Mouse (Mus musculus): ENCODE results near the gene Hhat. TPM values are rescaled to one million over a fixed set of nuclear protein-coding genes. Genes with fewer than 3 reads are reported as not detected.

Hhat gene
- polyA plus RNA-seq, 1 experiment from 2014 or later = 3.6 TPM

GRCm38 (mm10) chr1:192726996-192727624 is 43.9 kb downstream of the Hhat start:
- H3K36me3 ChIP-seq (ENCODE audit: control insufficient read depth, insufficient read depth, low read length) = no peaks in the 10 kb centered on the region
- peak; percentile 59; the same call in 1 of the 2 replicates for ATAC-seq (ENCODE audit: low FRiP score, low TSS enrichment)
- H3K4me3 ChIP-seq (ENCODE audit: low read depth, low read length) = no peak overlapping the region
- DNase-seq (ENCODE audit: low spot score) = peak; percentile 77
- 52% methylated on average over 11 of the region's 11 CpGs for WGBS
- H3K9me3 ChIP-seq (ENCODE audit: control insufficient read depth, low read length) = no peaks in the 10 kb centered on the region
- H3K4me1 ChIP-seq (replicated peaks; ENCODE audit: control insufficient read depth, insufficient read depth) = no peaks in the 10 kb centered on the region
- no peaks in the 10 kb centered on the region for H3K27me3 ChIP-seq (ENCODE audit: control insufficient read depth, insufficient read depth, low read length)
- H3K4me2 ChIP-seq (replicated peaks; ENCODE audit: low read depth) = no peak overlapping the region
- no peak overlapping the region for H3K27ac ChIP-seq (replicated peaks)
- TF ChIP-seq CTCF (IDR thresholded peaks at IDR 0.05; ENCODE audit: low read depth) = peak; percentile 95
- no peak for TF ChIP-seq EP300 (optimal IDR thresholded peaks at IDR 0.05)
- H3K9ac ChIP-seq (ENCODE audit: low read length) = no peak overlapping the region

GRCm38 (mm10) chr1:192722147-192722546 is 48.9 kb downstream of the Hhat start:
- H3K4me3 ChIP-seq (ENCODE audit: low read depth, low read length) = no peak overlapping the region
- H3K27me3 ChIP-seq (ENCODE audit: control insufficient read depth, insufficient read depth, low read length) = no peaks in the 10 kb centered on the region
- peak; percentile 75 for DNase-seq (ENCODE audit: low spot score)
- H3K4me1 ChIP-seq (replicated peaks; ENCODE audit: control insufficient read depth, insufficient read depth) = no peaks in the 10 kb centered on the region
- no peak overlapping the region for H3K27ac ChIP-seq (replicated peaks)
- no peaks in the 10 kb centered on the region for H3K36me3 ChIP-seq (ENCODE audit: control insufficient read depth, insufficient read depth, low read length)
- ATAC-seq (ENCODE audit: low FRiP score, low TSS enrichment) = no peak
- TF ChIP-seq EP300 (optimal IDR thresholded peaks at IDR 0.05) = no peak
- peak; percentile 83 for TF ChIP-seq CTCF (IDR thresholded peaks at IDR 0.05; ENCODE audit: low read depth)
- no peaks in the 10 kb centered on the region for H3K9me3 ChIP-seq (ENCODE audit: control insufficient read depth, low read length)
- H3K4me2 ChIP-seq (replicated peaks; ENCODE audit: low read depth) = no peak overlapping the region
- 19% methylated on average over 5 of the region's 5 CpGs for WGBS
- H3K9ac ChIP-seq (ENCODE audit: low read length) = no peak overlapping the region

DNA sequence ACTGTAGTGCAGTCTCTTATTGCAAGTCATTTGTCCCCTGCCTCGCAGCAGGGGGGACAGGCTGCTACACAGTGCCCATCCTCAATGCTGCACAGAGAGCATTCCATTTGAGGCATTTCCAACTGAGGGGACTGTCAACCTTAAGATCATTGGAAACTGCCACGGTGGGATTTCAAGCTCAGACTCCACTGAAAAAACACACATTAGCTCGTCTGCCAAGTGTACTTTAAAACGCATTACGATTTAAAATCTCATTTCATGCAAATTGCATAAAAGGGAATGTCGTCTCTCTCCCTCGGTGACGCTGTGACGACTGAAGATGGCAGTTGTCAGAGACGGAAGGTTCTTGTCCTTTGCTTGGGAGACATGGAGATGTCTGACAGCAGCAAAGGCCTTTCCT is 50.9 kb downstream of the Hhat start:
- H3K4me1 ChIP-seq (replicated peaks; ENCODE audit: control insufficient read depth, insufficient read depth) = no peaks in the 10 kb centered on the region
- H3K4me3 ChIP-seq (ENCODE audit: low read depth, low read length) = no peak overlapping the region
- no peak overlapping the region for H3K4me2 ChIP-seq (replicated peaks; ENCODE audit: low read depth)
- no peaks in the 10 kb centered on the region for H3K27me3 ChIP-seq (ENCODE audit: control insufficient read depth, insufficient read depth, low read length)
- H3K36me3 ChIP-seq (ENCODE audit: control insufficient read depth, insufficient read depth, low read length) = no peaks in the 10 kb centered on the region
- no peak for DNase-seq (ENCODE audit: low spot score)
- no peak for ATAC-seq (ENCODE audit: low FRiP score, low TSS enrichment)
- H3K9ac ChIP-seq (ENCODE audit: low read length) = no peak overlapping the region
- H3K9me3 ChIP-seq (ENCODE audit: control insufficient read depth, low read length) = no peaks in the 10 kb centered on the region
- WGBS = 81% methylated on average over 10 of the region's 10 CpGs
- H3K27ac ChIP-seq (replicated peaks) = no peak overlapping the region
- TF ChIP-seq CTCF (IDR thresholded peaks at IDR 0.05; ENCODE audit: low read depth) (no peak), EP300 (optimal IDR thresholded peaks at IDR 0.05) (no peak)

DNA sequence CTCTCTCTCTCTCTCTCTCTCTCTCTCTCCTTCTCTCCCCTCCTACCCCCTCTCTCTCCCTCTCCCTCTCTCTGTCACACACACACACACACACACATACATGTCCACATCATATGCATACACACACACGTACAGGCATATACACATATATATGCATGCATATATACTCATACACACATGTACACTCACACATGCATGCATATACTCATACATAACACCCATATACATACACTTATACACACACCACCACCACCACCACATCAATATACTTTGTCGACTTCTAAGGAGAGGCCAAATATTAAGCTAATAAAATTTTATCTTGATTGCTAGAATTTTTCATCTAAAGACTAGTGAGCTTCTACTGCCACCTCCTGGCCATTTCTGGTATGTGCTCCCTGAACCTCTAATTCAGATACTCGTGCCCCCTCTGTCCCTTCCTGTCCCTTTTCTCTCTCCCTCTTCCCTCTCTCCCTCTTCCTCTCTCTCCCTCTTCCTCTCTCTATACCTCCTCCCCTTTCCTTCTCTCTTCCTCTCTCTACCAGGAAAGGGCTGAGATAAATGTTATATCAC is 59.2 kb downstream of the Hhat start:
- Histone ChIP-seq H3K36me3 (ENCODE audit: control insufficient read depth, insufficient read depth, low read length) (no peaks in the 10 kb centered on the region), H3K9me3 (ENCODE audit: control insufficient read depth, low read length) (no peaks in the 10 kb centered on the region), H3K27ac (replicated peaks) (no peak overlapping the region), H3K4me3 (ENCODE audit: low read depth, low read length) (no peak overlapping the region), H3K9ac (ENCODE audit: low read length) (no peak overlapping the region), H3K4me2 (replicated peaks; ENCODE audit: low read depth) (no peak overlapping the region), H3K27me3 (ENCODE audit: control insufficient read depth, insufficient read depth, low read length) (no peaks in the 10 kb centered on the region), H3K4me1 (replicated peaks; ENCODE audit: control insufficient read depth, insufficient read depth) (no peaks in the 10 kb centered on the region)
- WGBS = 35% methylated on average over 3 of the region's 3 CpGs
- ATAC-seq (ENCODE audit: low FRiP score, low TSS enrichment) (no peak), DNase-seq (ENCODE audit: low spot score) (peak; percentile 42)
- TF ChIP-seq EP300 (optimal IDR thresholded peaks at IDR 0.05) = no peak
- TF ChIP-seq CTCF (IDR thresholded peaks at IDR 0.05; ENCODE audit: low read depth) = peak; percentile 85

DNA sequence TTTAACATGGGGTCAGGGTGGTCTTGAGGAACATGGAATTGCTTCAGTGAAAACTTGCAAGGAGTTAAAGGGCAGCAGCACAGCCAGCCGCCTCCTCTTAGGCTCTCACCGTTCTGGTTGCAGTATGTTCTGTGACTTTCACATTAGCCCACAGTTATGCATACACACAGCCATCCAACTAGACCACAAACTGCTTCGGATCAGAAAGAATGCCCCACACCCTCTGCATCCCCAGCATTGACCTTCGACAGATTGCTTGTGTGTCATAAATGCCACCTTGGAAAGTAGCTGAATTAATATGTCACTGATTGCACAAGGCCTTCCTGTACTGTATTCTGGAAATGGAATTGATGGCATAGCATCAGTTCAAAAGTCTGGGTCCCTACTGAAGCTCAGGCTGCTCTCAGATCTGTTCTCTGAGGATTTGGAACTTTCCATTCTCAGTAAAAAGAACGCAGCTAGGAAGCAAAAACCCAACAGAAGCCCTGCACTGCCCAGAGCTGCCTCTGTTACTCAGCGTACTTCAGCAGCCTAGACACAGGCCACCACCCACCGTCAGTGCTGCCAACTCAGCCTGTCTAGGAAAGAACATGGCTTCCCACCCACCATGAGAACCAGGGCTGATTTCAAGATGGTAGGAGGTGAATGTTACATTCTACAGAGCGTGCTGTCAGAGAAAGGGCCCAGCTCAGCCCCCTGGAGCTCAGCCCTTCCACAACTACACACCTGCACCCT is 70.5 kb downstream of the Hhat start:
- no peak overlapping the region for H3K27ac ChIP-seq (replicated peaks)
- no peaks in the 10 kb centered on the region for H3K27me3 ChIP-seq (ENCODE audit: control insufficient read depth, insufficient read depth, low read length)
- TF ChIP-seq EP300 (optimal IDR thresholded peaks at IDR 0.05) (no peak), CTCF (IDR thresholded peaks at IDR 0.05; ENCODE audit: low read depth) (no peak)
- DNase-seq (ENCODE audit: low spot score) (no peak), ATAC-seq (ENCODE audit: low FRiP score, low TSS enrichment) (no peak)
- H3K4me1 ChIP-seq (replicated peaks; ENCODE audit: control insufficient read depth, insufficient read depth) = no peaks in the 10 kb centered on the region
- no peak overlapping the region for H3K4me2 ChIP-seq (replicated peaks; ENCODE audit: low read depth)
- no peaks in the 10 kb centered on the region for H3K36me3 ChIP-seq (ENCODE audit: control insufficient read depth, insufficient read depth, low read length)
- H3K4me3 ChIP-seq (ENCODE audit: low read depth, low read length) = no peak overlapping the region
- H3K9ac ChIP-seq (ENCODE audit: low read length) = no peak overlapping the region
- 85% methylated on average over 8 of the region's 8 CpGs for WGBS
- H3K9me3 ChIP-seq (ENCODE audit: control insufficient read depth, low read length) = no peaks in the 10 kb centered on the region

- ATAC-seq (ENCODE audit: low FRiP score, low TSS enrichment) (no peak), DNase-seq (ENCODE audit: low spot score) (no peak)
- Histone ChIP-seq H3K9ac (ENCODE audit: low read length) (no peak overlapping the region), H3K9me3 (ENCODE audit: control insufficient read depth, low read length) (no peaks in the 10 kb centered on the region), H3K36me3 (ENCODE audit: control insufficient read depth, insufficient read depth, low read length) (no peaks in the 10 kb centered on the region), H3K4me1 (replicated peaks; ENCODE audit: control insufficient read depth, insufficient read depth) (no peaks in the 10 kb centered on the region), H3K27me3 (ENCODE audit: control insufficient read depth, insufficient read depth, low read length) (no peaks in the 10 kb centered on the region), H3K4me3 (ENCODE audit: low read depth, low read length) (no peak overlapping the region), H3K4me2 (replicated peaks; ENCODE audit: low read depth) (no peak overlapping the region), H3K27ac (replicated peaks) (no peak overlapping the region)
- no peak for TF ChIP-seq CTCF (IDR thresholded peaks at IDR 0.05; ENCODE audit: low read depth)
Measured at GRCm38 (mm10) chr1:192699101-192699500, 71.9 kb downstream of the Hhat start.

All from stomach, postnatal 0 days (tissue).